Mouse (Mus musculus): ENCODE data around the gene Grhl3. TPM values are rescaled to one million over a fixed set of nuclear protein-coding genes. Genes with fewer than 3 reads are reported as not detected.

The Grhl3 gene
- polyA plus RNA-seq, 1 experiment from 2014 or later = 1.1 TPM

GRCm38 (mm10) chr4:135546008-135546407 lies 27.4 kb downstream of the Grhl3 start:
- 76% methylated on average over 7 of the region's 7 CpGs for whole genome bisulfite sequencing
- H3K4me2 ChIP-seq = no peak overlapping the region
- peaks cover 30% of the 10 kb centered on the region for H3K4me1 ChIP-seq
- H3K27me3 ChIP-seq (replicated peaks) = no peaks in the 10 kb centered on the region
- no peak overlapping the region for H3K27ac ChIP-seq (replicated peaks)
- ATAC-seq (ENCODE audit: low FRiP score) = no peak
- no peaks in the 10 kb centered on the region for H3K9me3 ChIP-seq (replicated peaks)
- no peak overlapping the region for H3K9ac ChIP-seq (replicated peaks)
- H3K4me3 ChIP-seq (replicated peaks) = no peak overlapping the region
- H3K36me3 ChIP-seq = no peaks in the 10 kb centered on the region

DNA sequence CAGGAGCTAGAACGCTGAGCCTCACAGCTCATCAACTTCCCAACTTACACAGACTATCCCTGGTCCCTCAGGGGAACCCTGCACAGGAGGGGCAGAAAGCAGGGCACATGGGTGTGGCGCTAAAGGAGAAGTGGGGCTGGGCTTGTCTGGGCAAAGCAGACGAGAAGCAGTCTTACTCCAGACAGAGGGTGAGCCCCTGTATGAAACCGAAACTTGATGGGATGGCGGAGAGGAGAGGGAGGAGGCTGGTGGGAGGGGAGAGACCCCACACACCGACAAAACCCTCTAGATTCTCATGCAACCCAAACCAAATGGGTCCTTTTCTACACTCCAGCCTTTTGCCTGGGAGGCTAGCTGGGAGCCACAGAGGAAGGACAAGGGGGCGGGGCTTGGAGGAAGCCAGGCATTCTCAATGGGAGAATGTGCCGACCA lies 28.3 kb downstream of the Grhl3 start:
- no peaks in the 10 kb centered on the region for H3K27me3 ChIP-seq (replicated peaks)
- peaks cover 32% of the 10 kb centered on the region for H3K4me1 ChIP-seq
- H3K9ac ChIP-seq (replicated peaks) = no peak overlapping the region
- H3K27ac ChIP-seq (replicated peaks) = no peak overlapping the region
- H3K4me2 ChIP-seq = peak overlapping the region; percentile 34
- no peaks in the 10 kb centered on the region for H3K9me3 ChIP-seq (replicated peaks)
- 22% methylated on average over 8 of the region's 8 CpGs for WGBS
- no peak overlapping the region; the same call in 1 of the 2 replicates for H3K4me3 ChIP-seq (replicated peaks)
- no peak for ATAC-seq (ENCODE audit: low FRiP score)
- no peaks in the 10 kb centered on the region for H3K36me3 ChIP-seq

GRCm38 (mm10) chr4:135544284-135544683 lies 29.1 kb downstream of the Grhl3 start:
- Histone ChIP-seq H3K27ac (replicated peaks) (no peak overlapping the region), H3K27me3 (replicated peaks) (no peaks in the 10 kb centered on the region), H3K9me3 (replicated peaks) (no peaks in the 10 kb centered on the region), H3K9ac (replicated peaks) (no peak overlapping the region), H3K4me2 (no peak overlapping the region), H3K4me3 (replicated peaks) (no peak overlapping the region), H3K4me1 (peaks cover 38% of the 10 kb centered on the region), H3K36me3 (no peaks in the 10 kb centered on the region)
- ATAC-seq (ENCODE audit: low FRiP score) = no peak
- WGBS = 96% methylated on average over 2 of the region's 2 CpGs

DNA sequence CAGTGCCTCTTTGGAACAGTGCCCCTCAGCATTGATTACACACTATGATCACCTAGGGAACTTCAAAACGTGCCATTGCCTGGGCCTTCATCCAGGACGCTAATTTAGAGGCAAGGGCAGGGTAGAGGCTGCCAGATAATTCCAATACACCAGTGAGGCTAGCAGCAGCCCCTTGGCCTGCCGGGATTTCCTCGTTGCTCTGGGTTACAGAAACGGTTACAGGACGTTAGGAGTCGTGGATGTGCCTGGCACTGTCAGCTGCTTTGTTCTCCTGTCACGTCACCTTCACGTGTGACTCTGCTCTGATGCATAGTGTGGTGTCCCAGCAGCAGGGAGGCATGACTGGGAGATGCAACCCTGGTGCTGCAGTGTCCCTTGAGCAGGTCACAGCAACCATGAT lies 33.4 kb downstream of the Grhl3 start:
- H3K36me3 ChIP-seq = no peaks in the 10 kb centered on the region
- no peak overlapping the region for H3K4me3 ChIP-seq (replicated peaks)
- no peaks in the 10 kb centered on the region for H3K9me3 ChIP-seq (replicated peaks)
- peak; percentile 28; the same call in 1 of the 2 replicates for ATAC-seq (ENCODE audit: low FRiP score)
- no peak overlapping the region for H3K9ac ChIP-seq (replicated peaks)
- H3K4me2 ChIP-seq = no peak overlapping the region
- peaks cover 13% of the 10 kb centered on the region for H3K4me1 ChIP-seq
- 0 out of 2 replicates have a peak, but pooled peaks cover 2% of the 10 kb centered on the region for H3K27me3 ChIP-seq (replicated peaks)
- WGBS = 42% methylated on average over 9 of the region's 9 CpGs
- H3K27ac ChIP-seq (replicated peaks) = peak overlapping the region; percentile 54; the same call in 1 of the 2 replicates

GRCm38 (mm10) chr4:135539056-135539455 lies 34.4 kb downstream of the Grhl3 start:
- 89% methylated on average over 12 of the region's 12 CpGs for WGBS
- H3K4me3 ChIP-seq (replicated peaks) = no peak overlapping the region
- no peaks in the 10 kb centered on the region for H3K9me3 ChIP-seq (replicated peaks)
- no peak overlapping the region for H3K4me2 ChIP-seq
- ATAC-seq (ENCODE audit: low FRiP score) = no peak
- no peak overlapping the region for H3K9ac ChIP-seq (replicated peaks)
- no peak overlapping the region for H3K27ac ChIP-seq (replicated peaks)
- H3K27me3 ChIP-seq (replicated peaks) = 0 out of 2 replicates have a peak, but pooled peaks cover 2% of the 10 kb centered on the region
- peaks cover 8% of the 10 kb centered on the region for H3K4me1 ChIP-seq
- H3K36me3 ChIP-seq = no peaks in the 10 kb centered on the region

DNA sequence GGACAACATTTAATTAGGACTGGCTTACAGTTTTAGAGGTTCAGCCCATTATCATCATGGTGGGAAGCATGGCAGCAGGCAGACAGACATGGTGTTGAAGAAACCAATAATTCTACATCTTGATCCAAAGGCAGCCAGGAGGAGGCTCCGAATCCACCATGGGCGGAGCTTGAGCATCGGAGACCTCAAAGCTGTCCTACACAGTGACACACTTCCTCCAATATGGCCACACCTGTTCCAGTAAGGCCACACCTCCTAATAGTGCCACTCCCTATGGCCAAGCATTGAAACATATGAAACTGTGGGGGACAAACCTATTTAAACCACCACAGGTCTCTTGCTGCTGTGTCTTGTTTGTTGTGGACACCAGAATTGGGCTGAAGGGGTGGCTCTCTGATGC lies 38.4 kb downstream of the Grhl3 start:
- Histone ChIP-seq H3K4me1 (peaks cover 12% of the 10 kb centered on the region), H3K27me3 (replicated peaks) (0 out of 2 replicates have a peak, but pooled peaks cover 2% of the 10 kb centered on the region), H3K4me3 (replicated peaks) (no peak overlapping the region), H3K9me3 (replicated peaks) (peaks cover 4% of the 10 kb centered on the region; the same call in 1 of the 2 replicates), H3K4me2 (no peak overlapping the region), H3K9ac (replicated peaks) (no peak overlapping the region), H3K27ac (replicated peaks) (no peak overlapping the region), H3K36me3 (no peaks in the 10 kb centered on the region)
- ATAC-seq (ENCODE audit: low FRiP score) = no peak
- 100% methylated on average over 3 of the region's 3 CpGs for WGBS

DNA sequence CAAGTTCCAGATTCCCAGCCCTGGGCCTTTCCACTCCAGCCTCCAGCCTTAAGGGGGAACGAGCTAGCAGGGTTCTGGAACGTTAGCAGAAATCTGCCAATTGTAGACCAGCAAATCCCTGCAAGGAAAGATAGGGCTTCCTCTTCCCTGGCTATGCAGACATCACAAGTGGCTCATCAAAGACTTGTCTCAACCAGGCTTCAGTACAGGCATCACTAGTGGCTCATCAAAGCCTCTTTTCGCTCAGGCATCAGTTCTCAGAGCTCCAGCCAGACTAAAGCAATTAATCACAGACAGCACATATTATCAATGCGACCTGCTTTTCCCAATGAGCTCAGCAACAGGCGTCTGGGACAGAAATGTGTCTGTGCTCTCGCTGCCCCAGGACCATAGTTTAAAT lies 40.4 kb downstream of the Grhl3 start:
- H3K27me3 ChIP-seq (replicated peaks) = 0 out of 2 replicates have a peak, but pooled peaks cover 2% of the 10 kb centered on the region
- no peaks in the 10 kb centered on the region for H3K36me3 ChIP-seq
- WGBS = 80% methylated on average over 6 of the region's 6 CpGs
- no peak overlapping the region for H3K4me3 ChIP-seq (replicated peaks)
- no peak overlapping the region for H3K4me2 ChIP-seq
- H3K4me1 ChIP-seq = 0 out of 2 replicates have a peak, but pooled peaks cover 7% of the 10 kb centered on the region
- ATAC-seq (ENCODE audit: low FRiP score) = no peak
- peaks cover 4% of the 10 kb centered on the region; the same call in 1 of the 2 replicates for H3K9me3 ChIP-seq (replicated peaks)
- no peak overlapping the region for H3K9ac ChIP-seq (replicated peaks)
- no peak overlapping the region for H3K27ac ChIP-seq (replicated peaks)

- H3K9me3 ChIP-seq (replicated peaks) = peaks cover 4% of the 10 kb centered on the region; the same call in 1 of the 2 replicates
- H3K4me2 ChIP-seq = no peak overlapping the region
- 48% methylated on average over 9 of the region's 9 CpGs for WGBS
- H3K4me3 ChIP-seq (replicated peaks) = no peak overlapping the region
- H3K27ac ChIP-seq (replicated peaks) = no peak overlapping the region
- 0 out of 2 replicates have a peak, but pooled peaks cover 7% of the 10 kb centered on the region for H3K4me1 ChIP-seq
- no peaks in the 10 kb centered on the region for H3K36me3 ChIP-seq
- no peak overlapping the region for H3K9ac ChIP-seq (replicated peaks)
- H3K27me3 ChIP-seq (replicated peaks) = 0 out of 2 replicates have a peak, but pooled peaks cover 2% of the 10 kb centered on the region
- no peak for ATAC-seq (ENCODE audit: low FRiP score)
Measured at GRCm38 (mm10) chr4:135531771-135532613, 41.4 kb downstream of the Grhl3 start.

- 0 out of 2 replicates have a peak, but pooled peaks cover 1% of the 10 kb centered on the region for H3K27me3 ChIP-seq (replicated peaks)
- no peak overlapping the region for H3K4me3 ChIP-seq (replicated peaks)
- 75% methylated on average over 9 of the region's 9 CpGs for WGBS
- H3K27ac ChIP-seq (replicated peaks) = no peak overlapping the region; the same call in 1 of the 2 replicates
- no peaks in the 10 kb centered on the region for H3K36me3 ChIP-seq
- peaks cover 11% of the 10 kb centered on the region for H3K4me1 ChIP-seq
- H3K9me3 ChIP-seq (replicated peaks) = peaks cover 4% of the 10 kb centered on the region; the same call in 1 of the 2 replicates
- no peak overlapping the region for H3K9ac ChIP-seq (replicated peaks)
- H3K4me2 ChIP-seq = no peak overlapping the region
- ATAC-seq (ENCODE audit: low FRiP score) = no peak
Measured at GRCm38 (mm10) chr4:135531236-135531635, 42.2 kb downstream of the Grhl3 start.

- peaks cover 17% of the 10 kb centered on the region for H3K4me1 ChIP-seq
- WGBS = 51% methylated on average over 2 of the region's 2 CpGs
- no peak overlapping the region for H3K4me2 ChIP-seq
- ATAC-seq (ENCODE audit: low FRiP score) = no peak
- no peaks in the 10 kb centered on the region for H3K36me3 ChIP-seq
- H3K27ac ChIP-seq (replicated peaks) = no peak overlapping the region
- H3K9ac ChIP-seq (replicated peaks) = no peak overlapping the region
- no peak overlapping the region for H3K4me3 ChIP-seq (replicated peaks)
- H3K27me3 ChIP-seq (replicated peaks) = peaks cover 3% of the 10 kb centered on the region; the same call in 1 of the 2 replicates
- peaks cover 4% of the 10 kb centered on the region; the same call in 1 of the 2 replicates for H3K9me3 ChIP-seq (replicated peaks)
Measured at GRCm38 (mm10) chr4:135530270-135530669, 43.2 kb downstream of the Grhl3 start.

DNA sequence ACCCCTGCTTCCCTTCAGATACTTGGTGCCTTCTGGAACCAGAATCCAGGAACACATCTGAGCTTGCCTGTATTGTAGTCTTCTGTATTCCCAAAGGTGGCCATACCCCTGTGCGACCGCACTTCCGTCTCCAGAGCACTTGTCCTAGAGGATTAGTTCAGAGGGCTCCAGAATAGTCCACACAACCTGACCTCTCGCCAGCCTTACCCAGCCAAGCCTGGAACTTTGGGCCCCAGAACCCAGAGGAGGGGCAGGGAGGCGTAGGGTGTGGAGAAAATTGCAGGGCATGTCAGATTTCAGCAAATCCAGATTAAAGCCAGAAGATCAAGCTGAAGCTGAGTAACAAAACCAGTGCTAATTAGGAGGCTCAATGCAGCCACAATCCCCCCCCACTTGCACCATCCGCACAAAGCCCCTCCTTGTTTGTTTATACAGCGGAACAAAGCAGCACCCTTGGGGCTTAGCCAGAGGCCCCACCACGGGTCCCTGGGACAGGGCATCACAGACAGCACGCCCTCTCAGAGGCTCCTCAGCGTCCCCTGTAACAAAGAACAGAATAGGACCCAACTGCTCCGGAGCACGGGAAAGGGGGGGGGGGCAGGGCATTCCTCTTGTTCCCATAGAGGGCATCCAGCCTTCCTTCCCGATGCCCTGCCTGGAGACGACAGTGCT lies 47.3 kb downstream of the Grhl3 start:
- 19% methylated on average over 14 of the region's 14 CpGs for WGBS
- Histone ChIP-seq H3K27me3 (replicated peaks) (peaks cover 10% of the 10 kb centered on the region; the same call in 1 of the 2 replicates), H3K9me3 (replicated peaks) (peaks cover 4% of the 10 kb centered on the region; the same call in 1 of the 2 replicates), H3K4me2 (0 out of 2 replicates have a peak overlapping the region, but pooled peaks have one; percentile 28), H3K9ac (replicated peaks) (no peak overlapping the region), H3K4me3 (replicated peaks) (no peak overlapping the region), H3K4me1 (peaks cover 13% of the 10 kb centered on the region), H3K27ac (replicated peaks) (no peak overlapping the region), H3K36me3 (no peaks in the 10 kb centered on the region)
- ATAC-seq (ENCODE audit: low FRiP score) = no peak

All from neural tube, embryonic 15.5 days (tissue).